In genomic region chr4:150746430-150746923, GRCm38 (mm10) we compare ENCODE assay signal across 8 mouse cellular contexts.
DNase-seq lines count a peak whose midpoint lies in the region; ATAC-seq lines count a peak whose summit lies in the region.

No protein-coding gene starts in this region.

- H3K27ac ChIP-seq in forebrain, embryonic 13.5 days, result 0 out of 2 replicates have a peak overlapping the region, but pooled peaks have one; percentile 25
- H3K27ac ChIP-seq in forebrain, embryonic 14.5 days (ENCODE audit: low read depth, low read length), result no peak overlapping the region
- H3K27ac ChIP-seq in midbrain, embryonic 10.5 days (replicated peaks), result peak overlapping the region; percentile 34; the same call in 1 of the 2 replicates
- H3K27ac ChIP-seq in midbrain, embryonic 11.5 days (ENCODE audit: low read depth, low read length), result no peak overlapping the region; the same call in 1 of the 2 replicates
- H3K27ac ChIP-seq in liver, embryonic 12.5 days, result peak overlapping the region; percentile 57

- H3K4me3 ChIP-seq in forebrain, embryonic 13.5 days, result no peak overlapping the region
- H3K4me3 ChIP-seq in forebrain, embryonic 14.5 days (ENCODE audit: low read depth, low read length), result no peak overlapping the region
- no peak overlapping the region for H3K4me3 ChIP-seq in midbrain, embryonic 10.5 days
- H3K4me3 ChIP-seq in midbrain, embryonic 11.5 days (ENCODE audit: low read depth, low read length), result no peak overlapping the region
- no peak overlapping the region for H3K4me3 ChIP-seq in liver, embryonic 12.5 days

- H3K27me3 ChIP-seq in forebrain, embryonic 13.5 days, result no peaks in the 10 kb centered on the region
- no peaks in the 10 kb centered on the region for H3K27me3 ChIP-seq in forebrain, embryonic 14.5 days (replicated peaks; ENCODE audit: control insufficient read depth, insufficient read depth, low read length)
- no peaks in the 10 kb centered on the region for H3K27me3 ChIP-seq in midbrain, embryonic 10.5 days (ENCODE audit: low read depth, poor library complexity, severe bottlenecking)
- no peaks in the 10 kb centered on the region for H3K27me3 ChIP-seq in midbrain, embryonic 11.5 days (ENCODE audit: control insufficient read depth, insufficient read depth, low read length)
- no peaks in the 10 kb centered on the region for H3K27me3 ChIP-seq in liver, embryonic 12.5 days (replicated peaks)

- H3K9ac ChIP-seq in forebrain, embryonic 13.5 days, result no peak overlapping the region
- H3K9ac ChIP-seq in forebrain, embryonic 14.5 days (ENCODE audit: low read length), result no peak overlapping the region
- no peak overlapping the region for H3K9ac ChIP-seq in midbrain, embryonic 11.5 days (ENCODE audit: low read length)
- no peak overlapping the region for H3K9ac ChIP-seq in liver, embryonic 12.5 days

- no peaks in the 10 kb centered on the region for H3K36me3 ChIP-seq in forebrain, embryonic 13.5 days (ENCODE audit: poor library complexity, severe bottlenecking)
- no peaks in the 10 kb centered on the region for H3K36me3 ChIP-seq in forebrain, embryonic 14.5 days (ENCODE audit: control insufficient read depth, insufficient read depth, low read length)
- H3K36me3 ChIP-seq in midbrain, embryonic 10.5 days, result no peaks in the 10 kb centered on the region
- H3K36me3 ChIP-seq in midbrain, embryonic 11.5 days (ENCODE audit: control insufficient read depth, insufficient read depth, low read length), result no peaks in the 10 kb centered on the region
- no peaks in the 10 kb centered on the region for H3K36me3 ChIP-seq in liver, embryonic 12.5 days

- WGBS in forebrain, embryonic 13.5 days, result 84% methylated on average over 13 of the region's 13 CpGs
- WGBS in forebrain, embryonic 14.5 days, result 86% methylated on average over 13 of the region's 13 CpGs
- 88% methylated on average over 13 of the region's 13 CpGs for WGBS in midbrain, embryonic 10.5 days
- 90% methylated on average over 13 of the region's 13 CpGs for WGBS in midbrain, embryonic 11.5 days
- WGBS in liver, embryonic 12.5 days (ENCODE audit: insufficient replicate concordance), result 64% methylated on average over 13 of the region's 13 CpGs

- H3K9me3 ChIP-seq in forebrain, embryonic 13.5 days (replicated peaks), result no peaks in the 10 kb centered on the region
- no peaks in the 10 kb centered on the region for H3K9me3 ChIP-seq in forebrain, embryonic 14.5 days (replicated peaks; ENCODE audit: control insufficient read depth, low read length)
- H3K9me3 ChIP-seq in midbrain, embryonic 10.5 days (replicated peaks), result no peaks in the 10 kb centered on the region
- H3K9me3 ChIP-seq in midbrain, embryonic 11.5 days (ENCODE audit: control insufficient read depth, low read length), result no peaks in the 10 kb centered on the region
- no peaks in the 10 kb centered on the region for H3K9me3 ChIP-seq in liver, embryonic 12.5 days (replicated peaks)

- ATAC-seq in forebrain, embryonic 13.5 days, result no peak
- no peak for ATAC-seq in forebrain, embryonic 14.5 days
- no peak for ATAC-seq in midbrain, embryonic 11.5 days (ENCODE audit: low FRiP score)
- ATAC-seq in liver, embryonic 12.5 days, result no peak

- H3K4me2 ChIP-seq in forebrain, embryonic 13.5 days, result no peak overlapping the region
- no peak overlapping the region for H3K4me2 ChIP-seq in forebrain, embryonic 14.5 days (ENCODE audit: low read length)
- H3K4me2 ChIP-seq in midbrain, embryonic 11.5 days, result no peak overlapping the region
- no peak overlapping the region for H3K4me2 ChIP-seq in liver, embryonic 12.5 days

- H3K4me1 ChIP-seq in forebrain, embryonic 13.5 days, result peaks cover 11% of the 10 kb centered on the region; the same call in 1 of the 2 replicates
- H3K4me1 ChIP-seq in forebrain, embryonic 14.5 days (ENCODE audit: control insufficient read depth, insufficient read depth, low read length), result peaks cover 5% of the 10 kb centered on the region; the same call in 1 of the 2 replicates
- H3K4me1 ChIP-seq in midbrain, embryonic 10.5 days, result peaks cover 26% of the 10 kb centered on the region
- H3K4me1 ChIP-seq in midbrain, embryonic 11.5 days (ENCODE audit: control insufficient read depth, insufficient read depth, low read length), result no peaks in the 10 kb centered on the region
- H3K4me1 ChIP-seq in liver, embryonic 12.5 days, result peaks cover 22% of the 10 kb centered on the region

- no peak for DNase-seq in forebrain, embryonic 14.5 days (ENCODE audit: low spot score)
- DNase-seq in midbrain, embryonic 10.5 days (ENCODE audit: low spot score), result peak; percentile 11
- DNase-seq in midbrain, embryonic 11.5 days (ENCODE audit: low spot score, missing footprints), result no peak
- peak; percentile 49 for DNase-seq in thymus, postnatal 14 days
- no peak for DNase-seq in frontal cortex, adult 2 months (ENCODE audit: extremely low spot score in 1 of 2, low spot score in 1 of 2)
- no peak for DNase-seq in urinary bladder, adult 2 months (ENCODE audit: low spot score)

Comparison
In these comparisons a context has a peak if more than half of its experiments do, and no peak if none do; other contexts are left out.
1. H3K27ac ChIP-seq: peak in forebrain, embryonic 13.5 days (single experiment), midbrain, embryonic 10.5 days (single experiment) and liver, embryonic 12.5 days (single experiment); none in forebrain, embryonic 14.5 days (single experiment) and midbrain, embryonic 11.5 days (single experiment).
2. DNase-seq: peak in midbrain, embryonic 10.5 days (single experiment) and thymus, postnatal 14 days (single experiment); none in forebrain, embryonic 14.5 days (single experiment), midbrain, embryonic 11.5 days (single experiment), frontal cortex, adult 2 months (0 of 2) and urinary bladder, adult 2 months (single experiment).